Mouse (Mus musculus) midbrain, embryonic 15.5 days (tissue): ENCODE results near the gene Tns2. TPM values are rescaled to one million over a fixed set of nuclear protein-coding genes. Genes with fewer than 3 reads are reported as not detected.

ENCODE experiments used
- ATAC-seq: fragments of 200-750 bp; cut with Nextera tagmentation; replicated peaks from 2 replicates; pipeline ENCODE4 v1.8.0; 2017; ENCODE audit warnings: moderate TSS enrichment
- H3K27ac ChIP-seq: fragments of 300-500 bp; sonication (generic); 2 replicates; pipeline ENCODE4 v1.5.1; 2015; ENCODE audit warnings: mild to moderate bottlenecking, inconsistent platforms
- H3K27me3 ChIP-seq: fragments of 300-500 bp; sonication (generic); replicated peaks from 2 replicates; pipeline ENCODE4 v1.6.1; 2015; ENCODE audit warnings: inconsistent platforms
- H3K36me3 ChIP-seq: fragments of 300-500 bp; sonication (generic); replicated peaks from 2 replicates; pipeline ENCODE4 v1.6.1; 2015; ENCODE audit warnings: inconsistent platforms
- H3K4me1 ChIP-seq: fragments of 300-500 bp; sonication (generic); 2 replicates; pipeline ENCODE4 v1.6.1; 2015; ENCODE audit warnings: inconsistent platforms
- H3K4me2 ChIP-seq: fragments of 300-500 bp; sonication (generic); 2 replicates; pipeline ENCODE4 v1.6.1; 2015; ENCODE audit warnings: inconsistent platforms, mild to moderate bottlenecking, moderate library complexity
- H3K4me3 ChIP-seq: fragments of 300-500 bp; sonication (generic); 2 replicates; pipeline ENCODE4 v1.5.1; 2015; ENCODE audit warnings: mild to moderate bottlenecking, inconsistent platforms
- H3K9ac ChIP-seq: fragments of 300-500 bp; sonication (generic); 2 replicates; pipeline ENCODE4 v1.6.1; 2015; ENCODE audit warnings: mild to moderate bottlenecking, inconsistent platforms
- H3K9me3 ChIP-seq: fragments of 300-500 bp; sonication (generic); 2 replicates; pipeline ENCODE4 v1.6.1; 2016; ENCODE audit warnings: inconsistent platforms
- WGBS: fragments of 180-500 bp; shearing (Covaris S2); methylation state at CpG from one replicate; pipeline ENCODE4 v1.1.7; 2015; ENCODE audit warnings: mixed read lengths; 5-methylcytosine and 5-hydroxymethylcytosine counted together
- polyA plus RNA-seq: library from polyadenylated mRNA; unstranded; fragments of >200 nt; fragmentation: Nextera tagmentation; extraction: Ambion mirVana; gene quantifications from 2 replicates; pipeline ENCODE4 v1.2.1, GENCODE M21; 2015

Gene Tns2
- polyA plus RNA-seq, 1 experiment from 2014 or later: 8.3 TPM

GRCm38 (mm10) chr15:102135522-102136128 lies 35.4 kb downstream of the Tns2 start:
- Histone ChIP-seq H3K4me1 (peaks cover 23% of the 10 kb centered on the region), H3K36me3 (peaks cover 22% of the 10 kb centered on the region; the same call in 1 of the 2 replicates), H3K9me3 (no peaks in the 10 kb centered on the region), H3K4me2 (peak overlapping the region; percentile 81), H3K9ac (peak overlapping the region; percentile 95), H3K4me3 (peak overlapping the region; percentile 96), H3K27me3 (no peaks in the 10 kb centered on the region), H3K27ac (peak overlapping the region; percentile 82)
- WGBS: 3% methylated on average over 33 of the region's 35 CpGs
- peak; percentile 77 for ATAC-seq

- peak within 1 kb of the TSS; percentile 82 for H3K27ac ChIP-seq
- H3K9me3 ChIP-seq: no peaks in the 10 kb centered on the region
- peak; percentile 100 for ATAC-seq
- peak within 1 kb of the TSS; percentile 96 for H3K4me3 ChIP-seq
- H3K27me3 ChIP-seq: no peaks in the 10 kb centered on the region
- peaks cover 23% of the 10 kb centered on the region for H3K4me1 ChIP-seq
- WGBS: under 1% methylated on average over 46 of the region's 50 CpGs
- peak within 1 kb of the TSS; percentile 95 for H3K9ac ChIP-seq
- peak within 1 kb of the TSS; percentile 81 for H3K4me2 ChIP-seq
- peaks cover 18% of the 10 kb centered on the region; the same call in 1 of the 2 replicates for H3K36me3 ChIP-seq
These were observed 36.0 kb downstream of the Tns2 start, which contains the start of gene Spryd3 for GRCm38 (mm10) chr15:102136129-102136758. Spryd3 (minus strand) TSS chr15:102136234.

GRCm38 (mm10) chr15:102141120-102141519 lies 40.9 kb downstream of the Tns2 start:
- H3K4me1 ChIP-seq: peaks cover 16% of the 10 kb centered on the region
- H3K27ac ChIP-seq: no peak overlapping the region
- 89% methylated on average over 5 of the region's 5 CpGs for WGBS
- ATAC-seq: no peak
- no peak overlapping the region for H3K4me2 ChIP-seq
- no peaks in the 10 kb centered on the region for H3K9me3 ChIP-seq
- H3K27me3 ChIP-seq: peaks cover 27% of the 10 kb centered on the region
- no peaks in the 10 kb centered on the region for H3K36me3 ChIP-seq
- no peak overlapping the region for H3K9ac ChIP-seq
- no peak overlapping the region for H3K4me3 ChIP-seq

- Histone ChIP-seq H3K9ac (no peak overlapping the region), H3K4me2 (no peak overlapping the region), H3K27ac (no peak overlapping the region), H3K27me3 (peaks cover 27% of the 10 kb centered on the region), H3K9me3 (no peaks in the 10 kb centered on the region), H3K4me3 (no peak overlapping the region), H3K36me3 (no peaks in the 10 kb centered on the region), H3K4me1 (peaks cover 8% of the 10 kb centered on the region; the same call in 1 of the 2 replicates)
- ATAC-seq: no peak
- WGBS: 48% methylated on average over 23 of the region's 23 CpGs
These were observed 43.0 kb downstream of the Tns2 start for GRCm38 (mm10) chr15:102142914-102143912.

GRCm38 (mm10) chr15:102144274-102144711 lies 44.1 kb downstream of the Tns2 start, which contains the start of gene Igfbp6:
Igfbp6 (plus strand) TSS chr15:102144362.
- no peaks in the 10 kb centered on the region for H3K9me3 ChIP-seq
- no peak within 1 kb of the TSS for H3K4me3 ChIP-seq
- ATAC-seq: no peak
- peaks cover 27% of the 10 kb centered on the region for H3K27me3 ChIP-seq
- no peak within 1 kb of the TSS for H3K27ac ChIP-seq
- H3K36me3 ChIP-seq: no peaks in the 10 kb centered on the region
- 4% methylated on average over 22 of the region's 22 CpGs for WGBS
- no peak within 1 kb of the TSS for H3K9ac ChIP-seq
- peaks cover 8% of the 10 kb centered on the region; the same call in 1 of the 2 replicates for H3K4me1 ChIP-seq
- H3K4me2 ChIP-seq: peak within 1 kb of the TSS; percentile 21

- Histone ChIP-seq H3K4me1 (peaks cover 8% of the 10 kb centered on the region; the same call in 1 of the 2 replicates), H3K27ac (no peak overlapping the region), H3K4me2 (peak overlapping the region; percentile 21), H3K27me3 (peaks cover 27% of the 10 kb centered on the region), H3K4me3 (no peak overlapping the region), H3K9ac (no peak overlapping the region), H3K9me3 (no peaks in the 10 kb centered on the region), H3K36me3 (no peaks in the 10 kb centered on the region)
- no peak for ATAC-seq
- 14% methylated on average over 19 of the region's 19 CpGs for WGBS
These were observed 44.5 kb downstream of the Tns2 start for GRCm38 (mm10) chr15:102144726-102145125.

GRCm38 (mm10) chr15:102145330-102145729 lies 45.1 kb downstream of the Tns2 start:
- peaks cover 27% of the 10 kb centered on the region for H3K27me3 ChIP-seq
- WGBS: 87% methylated on average over 10 of the region's 10 CpGs
- peaks cover 8% of the 10 kb centered on the region; the same call in 1 of the 2 replicates for H3K4me1 ChIP-seq

GRCm38 (mm10) chr15:102146089-102146488 lies 45.9 kb downstream of the Tns2 start:
- H3K27me3 ChIP-seq: peaks cover 27% of the 10 kb centered on the region
- no peak overlapping the region for H3K9ac ChIP-seq
- no peak overlapping the region for H3K27ac ChIP-seq
- 89% methylated on average over 5 of the region's 5 CpGs for WGBS
- no peaks in the 10 kb centered on the region for H3K9me3 ChIP-seq
- no peak for ATAC-seq
- no peak overlapping the region for H3K4me2 ChIP-seq
- no peaks in the 10 kb centered on the region for H3K36me3 ChIP-seq
- H3K4me1 ChIP-seq: peaks cover 8% of the 10 kb centered on the region; the same call in 1 of the 2 replicates
- H3K4me3 ChIP-seq: no peak overlapping the region

More at GRCm38 (mm10) chr15:102145330-102145729, 45.1 kb downstream of the Tns2 start:
- no peak overlapping the region for H3K4me3 ChIP-seq
- H3K27ac ChIP-seq: no peak overlapping the region
- ATAC-seq: no peak
- no peaks in the 10 kb centered on the region for H3K36me3 ChIP-seq
- no peak overlapping the region for H3K4me2 ChIP-seq
- H3K9me3 ChIP-seq: no peaks in the 10 kb centered on the region
- no peak overlapping the region for H3K9ac ChIP-seq

GRCm38 (mm10) chr15:102146882-102147281 lies 46.7 kb downstream of the Tns2 start:
- H3K27me3 ChIP-seq: peaks cover 27% of the 10 kb centered on the region
- no peaks in the 10 kb centered on the region for H3K36me3 ChIP-seq
- WGBS: 0% methylated on average over 1 of the region's 1 CpGs
- H3K9ac ChIP-seq: no peak overlapping the region
- H3K27ac ChIP-seq: no peak overlapping the region
- no peak overlapping the region for H3K4me2 ChIP-seq
- H3K4me3 ChIP-seq: no peak overlapping the region
- peaks cover 8% of the 10 kb centered on the region; the same call in 1 of the 2 replicates for H3K4me1 ChIP-seq
- no peaks in the 10 kb centered on the region for H3K9me3 ChIP-seq
- ATAC-seq: no peak

- Histone ChIP-seq H3K36me3 (no peaks in the 10 kb centered on the region), H3K4me2 (no peak overlapping the region), H3K9ac (no peak overlapping the region), H3K27ac (no peak overlapping the region), H3K9me3 (no peaks in the 10 kb centered on the region), H3K27me3 (peaks cover 27% of the 10 kb centered on the region), H3K4me3 (no peak overlapping the region), H3K4me1 (peaks cover 8% of the 10 kb centered on the region; the same call in 1 of the 2 replicates)
- no peak for ATAC-seq
- WGBS: 71% methylated on average over 16 of the region's 16 CpGs
These were observed 47.6 kb downstream of the Tns2 start for GRCm38 (mm10) chr15:102147674-102148402.

GRCm38 (mm10) chr15:102149561-102149960 lies 49.3 kb downstream of the Tns2 start:
- no peaks in the 10 kb centered on the region for H3K9me3 ChIP-seq
- no peak overlapping the region for H3K9ac ChIP-seq
- no peak overlapping the region for H3K4me3 ChIP-seq
- peaks cover 3% of the 10 kb centered on the region; the same call in 1 of the 2 replicates for H3K4me1 ChIP-seq
- H3K27ac ChIP-seq: no peak overlapping the region
- H3K27me3 ChIP-seq: peaks cover 14% of the 10 kb centered on the region
- H3K4me2 ChIP-seq: no peak overlapping the region
- no peaks in the 10 kb centered on the region for H3K36me3 ChIP-seq
- WGBS: 53% methylated on average over 4 of the region's 4 CpGs
- ATAC-seq: no peak
